Mouse (Mus musculus): ENCODE measurements around the gene Slc35f6. TPM values are rescaled to one million over a fixed set of nuclear protein-coding genes. Genes with fewer than 3 reads are reported as not detected.
A peak's percentile ranks its signal among the peaks of the same experiment; 100 is the strongest.

The Slc35f6 gene
- polyA plus RNA-seq, 1 experiment from 2014 or later: 28.5 TPM

DNA sequence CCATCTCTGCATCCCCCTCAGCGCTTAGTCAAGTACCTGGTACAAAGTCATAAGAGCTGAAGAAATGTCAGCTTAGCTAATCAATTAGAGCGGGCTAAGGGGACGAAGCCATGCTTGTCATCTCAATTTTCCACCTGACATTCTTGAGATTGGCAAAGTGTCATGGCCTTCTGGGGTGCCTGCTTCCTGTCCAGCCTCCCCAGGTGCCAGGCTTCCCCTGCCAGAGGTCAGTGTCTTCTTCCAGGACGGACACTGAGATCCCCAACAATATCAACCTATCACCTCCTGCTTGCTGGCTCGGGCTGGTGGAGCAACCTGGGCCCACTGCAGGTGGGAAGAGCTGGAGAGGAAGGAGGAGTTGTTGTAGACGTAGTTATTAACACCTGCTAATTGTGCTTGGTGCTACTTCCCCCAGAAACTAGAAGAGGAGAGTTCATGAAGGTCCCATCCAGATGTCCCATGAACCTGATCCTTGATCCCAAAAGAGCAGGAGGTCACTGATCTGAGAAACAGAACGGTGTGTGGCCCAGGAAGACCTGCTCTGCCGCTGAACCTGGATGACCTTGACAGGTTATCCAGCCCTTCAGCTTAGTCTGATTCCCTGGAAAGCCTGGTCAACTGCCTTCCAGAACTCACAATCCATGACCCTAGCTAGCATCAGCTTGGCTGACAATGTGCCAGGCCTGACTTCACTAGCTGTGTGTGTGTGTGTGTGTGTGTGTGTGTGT is 37.7 kb upstream of the Slc35f6 start:
- H3K27ac ChIP-seq (ENCODE audit: low read length): no peak overlapping the region
- no peaks in the 10 kb centered on the region for H3K27me3 ChIP-seq (ENCODE audit: control insufficient read depth, insufficient read depth, low read length)

DNA sequence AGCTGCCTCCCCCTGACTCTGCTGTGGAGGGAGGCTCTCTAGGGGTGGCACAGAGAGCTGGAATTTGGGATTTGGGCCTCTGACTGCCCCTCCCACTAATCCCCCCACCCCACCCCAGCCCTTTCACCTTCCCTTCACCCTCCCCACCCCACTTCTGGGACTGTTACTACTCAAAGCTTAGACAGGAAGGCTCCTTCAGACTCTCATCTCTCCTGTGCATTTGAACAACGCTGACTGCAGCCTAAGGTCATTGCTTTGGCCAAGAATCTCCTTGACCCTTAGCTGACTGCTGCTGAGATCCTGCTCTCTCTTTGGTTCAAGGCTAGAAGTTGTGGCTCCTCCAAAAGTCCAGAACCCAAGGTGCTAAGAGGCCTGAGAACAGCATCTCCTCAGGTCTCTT is 36.6 kb upstream of the Slc35f6 start:
- WGBS: 71% methylated on average over 1 of the region's 1 CpGs
- H3K4me3 ChIP-seq (ENCODE audit: low read depth, low read length): no peak overlapping the region
- H3K36me3 ChIP-seq (ENCODE audit: control insufficient read depth, insufficient read depth, low read length): no peaks in the 10 kb centered on the region
- H3K9ac ChIP-seq (replicated peaks; ENCODE audit: low read depth, low read length): no peak overlapping the region
- H3K4me1 ChIP-seq (ENCODE audit: control insufficient read depth, insufficient read depth, low read length): peaks cover 33% of the 10 kb centered on the region
- H3K27ac ChIP-seq (ENCODE audit: low read length): no peak overlapping the region
- no peaks in the 10 kb centered on the region; the same call in 1 of the 2 replicates for H3K9me3 ChIP-seq (ENCODE audit: control insufficient read depth, low read depth, low read length)
- ATAC-seq (ENCODE audit: insufficient number of reproducible peaks, insufficient read depth, low FRiP score, low read depth): no peak
- no peak overlapping the region for H3K4me2 ChIP-seq (replicated peaks; ENCODE audit: low read depth, low read length)
- H3K27me3 ChIP-seq (ENCODE audit: control insufficient read depth, insufficient read depth, low read length): no peaks in the 10 kb centered on the region

More for the DNA sequence above, 37.7 kb upstream of the Slc35f6 start:
- H3K4me2 ChIP-seq (replicated peaks; ENCODE audit: low read depth, low read length): no peak overlapping the region
- ATAC-seq (ENCODE audit: insufficient number of reproducible peaks, insufficient read depth, low FRiP score, low read depth): no peak
- H3K9me3 ChIP-seq (ENCODE audit: control insufficient read depth, low read depth, low read length): no peaks in the 10 kb centered on the region; the same call in 1 of the 2 replicates
- no peak overlapping the region for H3K9ac ChIP-seq (replicated peaks; ENCODE audit: low read depth, low read length)
- no peaks in the 10 kb centered on the region for H3K36me3 ChIP-seq (ENCODE audit: control insufficient read depth, insufficient read depth, low read length)
- WGBS: 85% methylated on average over 8 of the region's 8 CpGs
- no peak overlapping the region for H3K4me3 ChIP-seq (ENCODE audit: low read depth, low read length)
- peaks cover 26% of the 10 kb centered on the region for H3K4me1 ChIP-seq (ENCODE audit: control insufficient read depth, insufficient read depth, low read length)

DNA sequence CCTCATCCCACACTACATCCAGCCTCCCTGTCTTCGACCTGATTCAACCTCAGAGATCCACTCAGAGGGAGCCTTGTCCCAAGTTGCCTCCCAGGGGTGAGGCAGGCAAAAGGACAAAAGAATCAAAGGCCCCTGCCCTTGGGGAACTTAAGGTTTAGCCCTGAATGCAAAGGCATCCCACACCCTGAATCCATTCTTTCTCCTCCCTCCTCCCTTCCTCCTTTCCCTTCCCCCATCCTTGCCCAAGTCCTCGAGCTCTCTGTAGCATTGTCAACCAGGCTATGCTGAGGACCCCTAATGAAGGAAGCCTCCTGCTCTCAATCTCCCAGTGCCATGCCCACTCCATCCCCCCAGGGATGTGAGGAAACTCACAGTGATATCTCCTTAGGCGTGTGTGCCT is 36.0 kb upstream of the Slc35f6 start:
- H3K9ac ChIP-seq (replicated peaks; ENCODE audit: low read depth, low read length): no peak overlapping the region
- H3K27ac ChIP-seq (ENCODE audit: low read length): no peak overlapping the region
- no peak overlapping the region for H3K4me3 ChIP-seq (ENCODE audit: low read depth, low read length)
- no peaks in the 10 kb centered on the region for H3K36me3 ChIP-seq (ENCODE audit: control insufficient read depth, insufficient read depth, low read length)
- no peaks in the 10 kb centered on the region; the same call in 1 of the 2 replicates for H3K9me3 ChIP-seq (ENCODE audit: control insufficient read depth, low read depth, low read length)
- peaks cover 36% of the 10 kb centered on the region for H3K4me1 ChIP-seq (ENCODE audit: control insufficient read depth, insufficient read depth, low read length)
- no peak overlapping the region for H3K4me2 ChIP-seq (replicated peaks; ENCODE audit: low read depth, low read length)
- no peak for ATAC-seq (ENCODE audit: insufficient number of reproducible peaks, insufficient read depth, low FRiP score, low read depth)
- no peaks in the 10 kb centered on the region for H3K27me3 ChIP-seq (ENCODE audit: control insufficient read depth, insufficient read depth, low read length)
- 46% methylated on average over 3 of the region's 3 CpGs for WGBS

DNA sequence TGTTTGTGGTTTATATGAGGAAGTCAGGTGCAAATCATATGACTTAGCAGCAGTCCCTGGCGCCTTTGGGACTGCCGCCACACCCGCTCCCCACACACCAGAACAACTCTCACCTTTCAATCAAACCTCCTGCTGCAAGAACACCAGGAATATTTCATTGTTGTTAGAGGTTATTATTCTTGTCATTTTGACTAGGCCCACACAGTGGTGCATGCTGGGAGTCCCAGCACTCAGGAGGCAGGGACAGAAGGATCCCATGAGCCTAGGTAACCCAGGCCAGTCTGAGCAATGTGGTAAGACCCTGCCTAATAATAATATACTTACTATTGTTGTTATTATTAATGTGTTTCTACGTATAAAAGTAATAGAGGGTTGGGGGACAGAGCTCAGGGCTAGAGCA is 35.2 kb upstream of the Slc35f6 start:
- Histone ChIP-seq H3K9ac (replicated peaks; ENCODE audit: low read depth, low read length) (no peak overlapping the region), H3K4me1 (ENCODE audit: control insufficient read depth, insufficient read depth, low read length) (peaks cover 40% of the 10 kb centered on the region), H3K4me2 (replicated peaks; ENCODE audit: low read depth, low read length) (no peak overlapping the region), H3K9me3 (ENCODE audit: control insufficient read depth, low read depth, low read length) (no peaks in the 10 kb centered on the region; the same call in 1 of the 2 replicates), H3K27me3 (ENCODE audit: control insufficient read depth, insufficient read depth, low read length) (no peaks in the 10 kb centered on the region), H3K27ac (ENCODE audit: low read length) (no peak overlapping the region), H3K4me3 (ENCODE audit: low read depth, low read length) (no peak overlapping the region), H3K36me3 (ENCODE audit: control insufficient read depth, insufficient read depth, low read length) (no peaks in the 10 kb centered on the region)
- ATAC-seq (ENCODE audit: insufficient number of reproducible peaks, insufficient read depth, low FRiP score, low read depth): no peak
- 72% methylated on average over 4 of the region's 4 CpGs for WGBS

DNA sequence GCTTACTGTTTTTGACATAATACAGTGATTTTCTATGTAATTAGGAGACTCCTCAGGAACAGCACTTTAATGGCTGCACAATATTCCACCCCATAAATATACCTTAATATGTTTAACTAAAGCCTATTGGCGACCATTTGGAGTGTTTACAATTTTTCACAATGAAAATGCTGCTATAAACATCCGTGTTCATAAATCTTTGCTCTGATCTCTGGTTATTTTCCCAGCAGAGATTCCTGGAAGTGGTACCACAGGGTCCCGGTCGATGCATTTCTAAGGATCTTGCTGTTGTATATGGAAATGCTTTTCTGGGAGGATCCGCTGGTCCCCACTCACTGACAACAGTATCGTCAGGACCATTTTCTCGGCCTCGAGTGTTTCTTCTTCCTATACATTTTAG is 34.5 kb upstream of the Slc35f6 start:
- H3K4me1 ChIP-seq (ENCODE audit: control insufficient read depth, insufficient read depth, low read length): peaks cover 45% of the 10 kb centered on the region

DNA sequence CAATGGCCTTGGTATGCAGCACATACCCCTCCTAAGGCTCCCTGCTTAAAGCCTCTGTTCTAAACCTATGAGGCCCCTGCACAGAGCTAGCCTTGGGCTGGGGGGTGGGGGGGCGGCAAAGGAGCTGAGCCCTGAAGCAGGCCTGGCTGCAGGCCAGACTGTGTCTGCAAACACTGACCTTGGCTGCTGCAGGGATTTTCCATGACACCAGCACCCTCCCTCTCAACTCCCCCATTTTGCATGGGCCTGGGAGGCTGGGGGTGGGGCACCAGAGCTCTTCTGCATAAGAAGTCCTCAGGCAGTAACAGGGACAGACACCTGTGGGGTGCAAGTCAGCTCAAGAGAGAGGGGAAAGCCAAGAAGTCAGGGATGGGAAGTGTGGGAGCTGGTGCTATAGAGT is 33.5 kb upstream of the Slc35f6 start:
- WGBS: 17% methylated on average over 1 of the region's 1 CpGs
- H3K27ac ChIP-seq (ENCODE audit: low read length): peak overlapping the region; percentile 77; the same call in 1 of the 2 replicates

More for the DNA sequence above, 34.5 kb upstream of the Slc35f6 start:
- Histone ChIP-seq H3K9me3 (ENCODE audit: control insufficient read depth, low read depth, low read length) (no peaks in the 10 kb centered on the region; the same call in 1 of the 2 replicates), H3K36me3 (ENCODE audit: control insufficient read depth, insufficient read depth, low read length) (no peaks in the 10 kb centered on the region), H3K4me3 (ENCODE audit: low read depth, low read length) (no peak overlapping the region), H3K4me2 (replicated peaks; ENCODE audit: low read depth, low read length) (no peak overlapping the region), H3K27me3 (ENCODE audit: control insufficient read depth, insufficient read depth, low read length) (no peaks in the 10 kb centered on the region), H3K9ac (replicated peaks; ENCODE audit: low read depth, low read length) (no peak overlapping the region), H3K27ac (ENCODE audit: low read length) (peak overlapping the region; percentile 56; the same call in 1 of the 2 replicates)
- WGBS: 59% methylated on average over 8 of the region's 8 CpGs
- ATAC-seq (ENCODE audit: insufficient number of reproducible peaks, insufficient read depth, low FRiP score, low read depth): no peak

DNA sequence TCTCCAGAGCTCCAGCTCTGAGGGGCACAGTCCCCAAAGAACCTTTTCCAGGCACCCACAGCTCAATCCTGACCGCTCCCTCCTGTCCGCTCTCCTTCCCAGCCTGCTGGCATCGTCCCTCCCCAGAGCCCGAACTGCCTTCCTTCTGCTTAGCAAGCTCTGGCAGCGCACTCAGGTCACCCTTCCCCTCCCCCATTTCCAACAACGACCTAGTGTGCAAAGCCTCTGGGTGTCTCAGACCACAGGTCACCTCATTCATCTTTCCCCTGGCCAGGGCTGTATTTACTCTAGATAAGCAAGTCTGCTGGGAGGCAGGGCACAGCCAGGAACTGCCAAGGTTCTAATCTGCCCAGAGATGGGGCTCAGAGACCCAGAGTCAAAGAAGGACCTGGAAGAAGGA is 32.3 kb upstream of the Slc35f6 start:
- Histone ChIP-seq H3K9ac (replicated peaks; ENCODE audit: low read depth, low read length) (no peak overlapping the region), H3K4me1 (ENCODE audit: control insufficient read depth, insufficient read depth, low read length) (peaks cover 45% of the 10 kb centered on the region), H3K4me3 (ENCODE audit: low read depth, low read length) (no peak overlapping the region), H3K27me3 (ENCODE audit: control insufficient read depth, insufficient read depth, low read length) (no peaks in the 10 kb centered on the region), H3K36me3 (ENCODE audit: control insufficient read depth, insufficient read depth, low read length) (no peaks in the 10 kb centered on the region), H3K27ac (ENCODE audit: low read length) (peak overlapping the region; percentile 77; the same call in 1 of the 2 replicates), H3K4me2 (replicated peaks; ENCODE audit: low read depth, low read length) (no peak overlapping the region), H3K9me3 (ENCODE audit: control insufficient read depth, low read depth, low read length) (no peaks in the 10 kb centered on the region)
- WGBS: 33% methylated on average over 6 of the region's 6 CpGs
- ATAC-seq (ENCODE audit: insufficient number of reproducible peaks, insufficient read depth, low FRiP score, low read depth): peak; percentile 51

More for the DNA sequence above, 33.5 kb upstream of the Slc35f6 start:
- Histone ChIP-seq H3K9ac (replicated peaks; ENCODE audit: low read depth, low read length) (no peak overlapping the region), H3K36me3 (ENCODE audit: control insufficient read depth, insufficient read depth, low read length) (no peaks in the 10 kb centered on the region), H3K4me1 (ENCODE audit: control insufficient read depth, insufficient read depth, low read length) (peaks cover 45% of the 10 kb centered on the region), H3K4me2 (replicated peaks; ENCODE audit: low read depth, low read length) (0 out of 2 replicates have a peak overlapping the region, but pooled peaks have one; percentile 1), H3K9me3 (ENCODE audit: control insufficient read depth, low read depth, low read length) (no peaks in the 10 kb centered on the region), H3K27me3 (ENCODE audit: control insufficient read depth, insufficient read depth, low read length) (no peaks in the 10 kb centered on the region), H3K4me3 (ENCODE audit: low read depth, low read length) (no peak overlapping the region)
- peak; percentile 68; the same call in 1 of the 2 replicates for ATAC-seq (ENCODE audit: insufficient number of reproducible peaks, insufficient read depth, low FRiP score, low read depth)

DNA sequence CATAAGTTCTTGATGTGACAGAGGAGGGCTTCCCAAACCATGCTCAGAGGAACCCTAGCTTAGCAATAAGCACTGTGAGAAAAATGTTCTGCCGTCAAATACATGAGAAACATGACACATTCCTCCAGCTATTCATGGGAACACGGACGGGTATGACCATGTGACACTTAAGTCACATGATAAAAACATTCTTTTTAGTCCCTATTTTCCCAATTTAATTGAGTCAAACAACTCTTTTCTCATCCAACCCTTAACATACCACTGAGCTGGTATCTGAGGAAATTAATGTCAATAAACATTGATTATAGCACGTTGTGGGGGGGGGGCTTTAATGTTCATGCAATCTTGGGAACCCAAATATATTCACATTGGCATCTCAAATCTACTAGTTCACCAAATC is 31.9 kb upstream of the Slc35f6 start:
- Histone ChIP-seq H3K4me1 (ENCODE audit: control insufficient read depth, insufficient read depth, low read length) (peaks cover 45% of the 10 kb centered on the region), H3K27ac (ENCODE audit: low read length) (no peak overlapping the region), H3K4me2 (replicated peaks; ENCODE audit: low read depth, low read length) (no peak overlapping the region), H3K27me3 (ENCODE audit: control insufficient read depth, insufficient read depth, low read length) (no peaks in the 10 kb centered on the region), H3K9me3 (ENCODE audit: control insufficient read depth, low read depth, low read length) (no peaks in the 10 kb centered on the region), H3K9ac (replicated peaks; ENCODE audit: low read depth, low read length) (no peak overlapping the region), H3K36me3 (ENCODE audit: control insufficient read depth, insufficient read depth, low read length) (no peaks in the 10 kb centered on the region), H3K4me3 (ENCODE audit: low read depth, low read length) (no peak overlapping the region)
- WGBS: 62% methylated on average over 4 of the region's 4 CpGs
- no peak for ATAC-seq (ENCODE audit: insufficient number of reproducible peaks, insufficient read depth, low FRiP score, low read depth)
